Mouse (Mus musculus): ENCODE measurements at regions not wholly inside any gene's neighbourhood (a gene's known extent, or its start where the extent isn't known, plus 50 kb on each side); places are given as distances from the start of the nearest gene placed in this dataset.

- DNase-seq (ENCODE audit: low spot score) = no peak
Observed at GRCm38 (mm10) chr2:55817273-55817672, 381.5 kb downstream of the Kcnj3 start.

- peak; percentile 39 for DNase-seq (ENCODE audit: low spot score)
Observed at GRCm38 (mm10) chr2:55818220-55818619, 382.4 kb downstream of the Kcnj3 start.

- DNase-seq (ENCODE audit: low spot score) = no peak
Observed at GRCm38 (mm10) chr2:55822726-55823125, 387.0 kb downstream of the Kcnj3 start.

GRCm38 (mm10) chr2:55841521-55841920, 405.8 kb downstream of the Kcnj3 start:
- DNase-seq (ENCODE audit: low spot score) = peak; percentile 17

- no peak for DNase-seq (ENCODE audit: low spot score)
Observed at GRCm38 (mm10) chr2:55846832-55847382, 411.1 kb downstream of the Kcnj3 start.

- no peak for DNase-seq (ENCODE audit: low spot score)
Observed at GRCm38 (mm10) chr2:55862479-55862878, 426.7 kb downstream of the Kcnj3 start.

GRCm38 (mm10) chr2:55889976-55890375, 454.2 kb downstream of the Kcnj3 start:
- no peak for DNase-seq (ENCODE audit: low spot score)

- DNase-seq (ENCODE audit: low spot score) = peak; percentile 13
Observed at GRCm38 (mm10) chr2:55892821-55893535, 457.2 kb downstream of the Kcnj3 start.

GRCm38 (mm10) chr2:55920294-55920693, 484.5 kb downstream of the Kcnj3 start:
- DNase-seq (ENCODE audit: low spot score) = no peak

All from layer of hippocampus, adult 9-10 months (tissue).